Mouse (Mus musculus) stomach, postnatal 0 days (tissue): ENCODE data around the gene Camkk2. TPM values are rescaled to one million over a fixed set of nuclear protein-coding genes. Genes with fewer than 3 reads are reported as not detected.

ENCODE experiments used
- ATAC-seq: fragments of 200-750 bp; cut with Nextera tagmentation; 2 replicates; pipeline ENCODE4 v1.8.0; 2017; ENCODE audit not compliant: low FRiP score, low TSS enrichment
- DNase-seq: peaks from one replicate; pipeline ENCODE4 v3.0.0-alpha.2; 2016; ENCODE audit warnings: low spot score
- H3K27ac ChIP-seq: fragments of 300-500 bp; sonication (generic); replicated peaks from 2 replicates; pipeline ENCODE4 v1.5.1; 2014; ENCODE audit warnings: mild to moderate bottlenecking, control low read depth
- H3K27me3 ChIP-seq: fragments of 300-500 bp; sonication (generic); 2 replicates; pipeline ENCODE4 v1.6.1; 2014; ENCODE audit warnings: low read length; ENCODE audit not compliant: control insufficient read depth, insufficient read depth
- H3K36me3 ChIP-seq: fragments of 300-500 bp; sonication (generic); 2 replicates; pipeline ENCODE4 v1.6.1; 2014; ENCODE audit warnings: low read length, mixed read lengths; ENCODE audit not compliant: control insufficient read depth, insufficient read depth
- H3K4me1 ChIP-seq: fragments of 300-500 bp; sonication (generic); replicated peaks from 2 replicates; pipeline ENCODE4 v1.6.1; 2014; ENCODE audit warnings: antibody characterized with exemption; ENCODE audit not compliant: control insufficient read depth, insufficient read depth
- H3K4me2 ChIP-seq: fragments of 300-500 bp; sonication (generic); replicated peaks from 2 replicates; pipeline ENCODE4 v1.6.1; 2014; ENCODE audit warnings: low read depth, mild to moderate bottlenecking, control low read depth, moderate library complexity
- H3K4me3 ChIP-seq: fragments of 300-500 bp; sonication (generic); 2 replicates; pipeline ENCODE4 v1.5.1; 2014; ENCODE audit warnings: low read depth, low read length, control low read depth
- H3K9ac ChIP-seq: fragments of 300-500 bp; sonication (generic); 2 replicates; pipeline ENCODE4 v1.6.1; 2014; ENCODE audit warnings: mild to moderate bottlenecking, low read length, control low read depth, mixed read lengths
- H3K9me3 ChIP-seq: fragments of 300-500 bp; sonication (generic); 2 replicates; pipeline ENCODE4 v1.6.1; 2016; ENCODE audit warnings: low read length; ENCODE audit not compliant: control insufficient read depth
- CTCF ChIP-seq: IDR thresholded peaks from 2 replicates; pipeline ENCODE4 v1.5.1; 2016; ENCODE audit warnings: antibody characterized with exemption, low read depth, mild to moderate bottlenecking, moderate library complexity
- EP300 ChIP-seq: optimal IDR thresholded peaks from 2 replicates; pipeline ENCODE3; 2016; ENCODE audit warnings: antibody characterized with exemption
- WGBS: fragments of 180-500 bp; shearing (Covaris S2); extraction: QIAGEN DNeasy Blood & Tissue Kit; methylation state at CpG from one replicate; pipeline ENCODE4 v1.1.7; 2014; 5-methylcytosine and 5-hydroxymethylcytosine counted together
- polyA plus RNA-seq: library from polyadenylated mRNA; unstranded; fragments of >200 nt; fragmentation: Nextera tagmentation; extraction: Ambion mirVana; gene quantifications from 2 replicates; pipeline ENCODE4 v1.2.1, GENCODE M21; 2015

Camkk2 gene
- polyA plus RNA-seq, 1 experiment from 2014 or later = 16.6 TPM

DNA sequence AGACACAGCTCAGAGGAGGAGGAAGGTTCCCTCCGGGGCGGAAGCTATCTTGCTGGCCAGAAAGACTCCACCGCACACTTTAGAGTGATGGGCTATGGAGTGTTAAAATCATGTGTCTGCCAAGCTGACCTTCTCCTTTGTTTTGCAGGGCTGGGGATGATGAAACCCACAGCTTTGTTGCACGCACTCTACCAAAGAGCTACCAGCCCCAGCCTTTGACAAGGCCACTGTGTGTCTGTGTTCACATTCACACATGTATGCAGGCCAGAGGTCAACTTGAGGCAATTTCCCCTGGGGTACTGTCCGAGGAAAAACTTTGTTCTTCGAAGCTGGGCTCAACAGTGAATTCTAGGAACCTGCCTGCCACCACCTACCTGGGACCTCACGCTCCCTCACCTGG, 43.4 kb downstream of the Camkk2 start:
- H3K4me3 ChIP-seq = no peak overlapping the region
- no peaks in the 10 kb centered on the region for H3K4me1 ChIP-seq
- no peaks in the 10 kb centered on the region for H3K27me3 ChIP-seq
- H3K4me2 ChIP-seq = no peak overlapping the region
- no peaks in the 10 kb centered on the region for H3K9me3 ChIP-seq
- no peak for TF ChIP-seq CTCF
- no peak for TF ChIP-seq EP300
- ATAC-seq = no peak
- peaks cover 2% of the 10 kb centered on the region; the same call in 1 of the 2 replicates for H3K36me3 ChIP-seq
- no peak for DNase-seq
- WGBS = 88% methylated on average over 7 of the region's 7 CpGs
- H3K27ac ChIP-seq = no peak overlapping the region
- H3K9ac ChIP-seq = no peak overlapping the region

DNA sequence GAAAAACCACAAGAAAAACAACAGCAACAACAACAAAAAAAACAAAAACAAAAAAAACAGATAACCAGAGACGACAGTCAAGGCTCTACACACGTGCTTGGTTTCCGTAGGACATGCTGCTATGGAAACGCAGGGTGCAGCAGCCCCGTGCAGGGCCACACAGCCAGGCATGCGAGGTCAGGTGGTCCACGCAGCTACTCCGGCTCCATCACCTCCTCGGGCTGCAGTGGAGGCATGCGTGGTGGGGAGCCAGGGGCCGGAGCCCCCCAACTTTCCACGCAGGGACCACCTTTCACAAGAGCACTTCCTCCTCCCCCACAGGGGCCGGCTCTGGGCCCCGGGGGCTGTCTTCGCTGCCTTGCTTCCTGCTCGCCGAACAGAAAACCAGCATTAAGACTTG, 45.3 kb downstream of the Camkk2 start:
- DNase-seq (no peak), ATAC-seq (no peak)
- H3K9ac ChIP-seq = no peak overlapping the region
- H3K4me2 ChIP-seq = no peak overlapping the region
- H3K27me3 ChIP-seq = no peaks in the 10 kb centered on the region
- H3K9me3 ChIP-seq = no peaks in the 10 kb centered on the region
- H3K4me1 ChIP-seq = no peaks in the 10 kb centered on the region
- no peak overlapping the region for H3K27ac ChIP-seq
- H3K36me3 ChIP-seq = no peaks in the 10 kb centered on the region
- no peak overlapping the region for H3K4me3 ChIP-seq
- WGBS = 75% methylated on average over 16 of the region's 17 CpGs
- no peak for TF ChIP-seq CTCF
- no peak for TF ChIP-seq EP300

DNA sequence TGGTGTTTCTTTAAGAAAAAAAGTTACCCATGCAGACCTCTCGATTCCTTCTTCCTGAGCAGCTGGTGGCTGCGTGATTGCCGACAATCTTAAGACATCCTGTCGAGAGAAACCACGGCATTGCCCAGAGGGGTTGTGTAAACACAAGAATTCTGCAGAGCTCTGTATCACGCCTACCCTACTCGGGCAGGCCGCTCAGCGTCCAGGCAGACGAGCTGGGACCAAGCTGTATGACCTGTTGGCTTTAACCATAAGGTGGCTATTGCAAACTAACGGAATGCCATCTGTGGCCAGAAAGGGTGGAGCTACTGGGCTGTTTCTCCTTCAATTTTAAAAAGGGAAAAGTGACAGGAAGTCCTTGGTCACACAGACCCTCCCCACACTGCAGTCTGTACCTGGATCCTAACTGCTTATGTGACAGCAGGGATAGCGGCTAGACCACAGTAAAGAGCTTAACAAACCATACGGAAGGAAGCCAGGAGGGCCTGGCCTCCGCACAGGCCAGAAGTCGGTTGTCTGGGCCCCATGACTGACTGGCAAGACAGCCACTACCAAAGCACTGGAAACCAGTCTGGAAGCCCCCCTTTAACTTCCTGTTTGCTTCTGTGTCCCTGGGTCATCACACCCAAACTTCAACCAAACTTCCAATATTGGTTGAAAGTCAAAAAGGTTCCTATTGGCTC, 47.1 kb downstream of the Camkk2 start:
- H3K27ac ChIP-seq = peak overlapping the region; percentile 69
- peak; percentile 41; the same call in 1 of the 2 replicates for ATAC-seq
- H3K9ac ChIP-seq = no peak overlapping the region; the same call in 1 of the 2 replicates

DNA sequence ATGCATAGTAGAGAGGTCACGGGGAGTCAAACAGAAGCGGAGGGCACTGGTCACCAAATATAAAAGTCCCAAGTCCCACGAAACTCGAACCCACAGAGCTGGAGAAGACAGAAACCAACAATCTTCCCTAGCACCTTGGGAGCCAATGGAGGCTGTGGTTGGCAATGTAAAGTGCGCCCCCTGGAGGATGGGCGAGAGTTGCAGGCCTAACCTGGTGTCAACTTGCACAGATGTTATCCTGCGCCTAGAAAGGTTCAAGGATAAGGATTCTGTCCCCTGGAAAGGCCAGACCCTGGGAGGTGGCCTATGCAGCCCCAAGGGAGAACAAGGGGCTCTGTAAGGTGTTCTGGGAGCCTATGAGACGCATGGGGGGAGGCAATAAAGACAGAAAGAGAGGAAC, 47.9 kb downstream of the Camkk2 start:
- 68% methylated on average over 8 of the region's 8 CpGs for WGBS
- no peak overlapping the region for H3K4me3 ChIP-seq
- H3K27ac ChIP-seq = peak overlapping the region; percentile 70
- H3K27me3 ChIP-seq = no peaks in the 10 kb centered on the region; the same call in 1 of the 2 replicates
- H3K36me3 ChIP-seq = no peaks in the 10 kb centered on the region; the same call in 1 of the 2 replicates
- H3K9ac ChIP-seq = peak overlapping the region; percentile 13; the same call in 1 of the 2 replicates
- no peaks in the 10 kb centered on the region for H3K9me3 ChIP-seq
- 0 out of 2 replicates have a peak, but pooled peaks cover 2% of the 10 kb centered on the region for H3K4me1 ChIP-seq
- H3K4me2 ChIP-seq = no peak overlapping the region
- TF ChIP-seq CTCF (peak; percentile 85), EP300 (no peak)
- ATAC-seq (no peak), DNase-seq (peak; percentile 72)

More for the DNA sequence above, 47.1 kb downstream of the Camkk2 start:
- Histone ChIP-seq H3K9me3 (no peaks in the 10 kb centered on the region), H3K4me3 (no peak overlapping the region), H3K36me3 (no peaks in the 10 kb centered on the region; the same call in 1 of the 2 replicates), H3K4me2 (peak overlapping the region; percentile 12; the same call in 1 of the 2 replicates), H3K4me1 (no peaks in the 10 kb centered on the region), H3K27me3 (no peaks in the 10 kb centered on the region; the same call in 1 of the 2 replicates)
- TF ChIP-seq CTCF = no peak
- TF ChIP-seq EP300 = no peak
- 24% methylated on average over 15 of the region's 15 CpGs for WGBS
- no peak for DNase-seq

DNA sequence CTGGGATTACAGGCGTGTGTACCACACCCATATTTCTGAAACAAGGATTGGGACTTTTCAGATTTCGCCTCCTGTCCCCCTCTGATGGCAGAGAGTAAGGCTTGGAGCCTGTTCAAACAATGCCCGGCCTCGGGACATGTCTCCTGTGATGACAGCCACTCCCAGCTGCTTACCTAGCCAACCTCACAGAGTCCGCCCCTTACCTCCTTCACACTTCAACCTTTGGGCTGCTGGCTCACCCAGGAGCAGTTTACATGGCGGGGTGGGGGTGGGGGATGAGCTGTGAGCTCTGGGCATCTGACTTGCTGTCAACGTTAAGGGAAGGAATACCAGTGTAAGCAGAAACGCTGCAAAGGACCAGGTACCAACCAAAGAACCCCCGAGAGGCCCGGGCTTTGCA, 48.4 kb downstream of the Camkk2 start:
- Histone ChIP-seq H3K27me3 (no peaks in the 10 kb centered on the region; the same call in 1 of the 2 replicates), H3K27ac (no peak overlapping the region), H3K36me3 (no peaks in the 10 kb centered on the region; the same call in 1 of the 2 replicates), H3K4me3 (no peak overlapping the region), H3K4me1 (0 out of 2 replicates have a peak, but pooled peaks cover 2% of the 10 kb centered on the region), H3K9me3 (no peaks in the 10 kb centered on the region), H3K4me2 (no peak overlapping the region), H3K9ac (no peak overlapping the region)
- ATAC-seq (no peak), DNase-seq (no peak)
- no peak for TF ChIP-seq CTCF
- TF ChIP-seq EP300 = no peak
- 71% methylated on average over 10 of the region's 10 CpGs for WGBS

DNA sequence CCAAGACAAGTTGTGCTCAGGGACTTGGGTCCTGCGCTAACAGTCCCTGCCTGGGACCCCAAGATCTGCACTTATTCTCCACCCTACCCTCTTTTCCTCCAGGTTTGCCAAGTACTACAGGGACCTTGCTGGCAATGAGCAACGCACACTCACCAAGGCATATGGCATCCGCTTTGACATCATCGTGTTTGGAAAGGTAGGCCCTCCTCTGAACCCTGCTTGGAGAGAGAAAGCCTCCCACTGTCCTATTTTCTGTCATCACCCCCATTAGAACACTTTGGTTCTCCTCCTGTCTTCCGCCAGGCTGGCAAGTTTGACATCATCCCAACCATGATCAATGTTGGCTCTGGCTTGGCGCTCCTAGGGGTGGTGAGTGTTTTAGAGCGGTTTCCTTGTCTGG, 52.1 kb downstream of the Camkk2 start:
- DNase-seq (no peak), ATAC-seq (no peak)
- Histone ChIP-seq H3K4me1 (0 out of 2 replicates have a peak, but pooled peaks cover 2% of the 10 kb centered on the region), H3K4me3 (no peak overlapping the region), H3K36me3 (no peaks in the 10 kb centered on the region; the same call in 1 of the 2 replicates), H3K27ac (no peak overlapping the region), H3K27me3 (no peaks in the 10 kb centered on the region; the same call in 1 of the 2 replicates), H3K4me2 (no peak overlapping the region), H3K9me3 (no peaks in the 10 kb centered on the region), H3K9ac (no peak overlapping the region)
- TF ChIP-seq EP300 (no peak), CTCF (no peak)
- 91% methylated on average over 7 of the region's 7 CpGs for WGBS
